Mouse (Mus musculus) lung, embryonic 16.5 days (tissue): ENCODE results near the gene Cr2. TPM values are rescaled to one million over a fixed set of nuclear protein-coding genes. Genes with fewer than 3 reads are reported as not detected.

Experiments used
- polyA plus RNA-seq: library from polyadenylated mRNA; unstranded; fragments of >200 nt; fragmentation: Nextera tagmentation; extraction: Ambion mirVana; gene quantifications from 2 replicates; pipeline ENCODE4 v1.2.1, GENCODE M21; 2015

Cr2 gene
- polyA plus RNA-seq, 1 experiment from 2014 or later = 0.23 TPM

Other genes with a start within 250 kb of the Cr2 start
- 205 and 212 TPM in 2 replicates for gene Cd34, start 237.9 kb downstream of the Cr2 start, polyA plus RNA-seq
- 0.87 and 1.5 TPM in 2 replicates for gene Cd46, start 84.5 kb downstream of the Cr2 start, polyA plus RNA-seq
- 71.5 and 81.4 TPM in 2 replicates for gene Cr1l, start 45.1 kb downstream of the Cr2 start, polyA plus RNA-seq